Mouse (Mus musculus) intestine, embryonic 14.5 days (tissue): Measurements from ENCODE around the gene Msto1. TPM values are rescaled to one million over a fixed set of nuclear protein-coding genes. Genes with fewer than 3 reads are reported as not detected.
"Not testable (repeated sequence)": the region's sequence is repeated elsewhere in the genome, so short reads cannot be mapped to it uniquely, and the experiment has no call there.

Source experiments
- ATAC-seq: fragments of 200-750 bp; cut with Nextera tagmentation; replicated peaks from 2 replicates; pipeline ENCODE4 v1.8.0; 2017; ENCODE audit warnings: low read depth, moderate number of reproducible peaks, moderate TSS enrichment, moderate library complexity; ENCODE audit not compliant: low FRiP score, low TSS enrichment
- DNase-seq: peaks from one replicate; pipeline ENCODE4 v3.0.0-alpha.2; 2018; ENCODE audit warnings: low spot score
- H3K27ac ChIP-seq: fragments of 300-500 bp; sonication (generic); 2 replicates; pipeline ENCODE4 v1.5.1; 2014; ENCODE audit warnings: low read depth, mild to moderate bottlenecking, control low read depth
- H3K27me3 ChIP-seq: fragments of 300-500 bp; sonication (generic); replicated peaks from 2 replicates; pipeline ENCODE4 v1.6.1; 2014; ENCODE audit warnings: low read length, control low read depth; ENCODE audit not compliant: control insufficient read depth, insufficient read depth
- H3K36me3 ChIP-seq: fragments of 300-500 bp; sonication (generic); 2 replicates; pipeline ENCODE4 v1.6.1; 2014; ENCODE audit warnings: low read length, control low read depth; ENCODE audit not compliant: control insufficient read depth, insufficient read depth
- H3K4me1 ChIP-seq: fragments of 300-500 bp; sonication (generic); replicated peaks from 2 replicates; pipeline ENCODE4 v1.6.1; 2014; ENCODE audit warnings: low read length, control low read depth, mixed read lengths; ENCODE audit not compliant: control insufficient read depth, insufficient read depth
- H3K4me2 ChIP-seq: fragments of 300-500 bp; sonication (generic); 2 replicates; pipeline ENCODE4 v1.6.1; 2014; ENCODE audit warnings: low read length
- H3K4me3 ChIP-seq: fragments of 300-500 bp; sonication (generic); 2 replicates; pipeline ENCODE4 v1.5.1; 2014; ENCODE audit warnings: low read depth, low read length, control low read depth, mixed read lengths
- H3K9ac ChIP-seq: fragments of 300-500 bp; sonication (generic); 2 replicates; pipeline ENCODE4 v1.6.1; 2014; ENCODE audit warnings: mild to moderate bottlenecking, low read length
- H3K9me3 ChIP-seq: fragments of 300-500 bp; sonication (generic); 2 replicates; pipeline ENCODE4 v1.6.1; 2016; ENCODE audit warnings: low read length, control low read depth; ENCODE audit not compliant: control insufficient read depth
- WGBS: fragments of 180-500 bp; shearing (Covaris S2); extraction: QIAGEN DNeasy Blood & Tissue Kit; methylation state at CpG from one replicate; pipeline ENCODE4 v1.1.7; 2014; 5-methylcytosine and 5-hydroxymethylcytosine counted together
- polyA plus RNA-seq: library from polyadenylated mRNA; unstranded; fragments of >200 nt; fragmentation: Nextera tagmentation; extraction: Ambion mirVana; gene quantifications from 2 replicates; pipeline ENCODE4 v1.2.1, GENCODE M21; 2014

Msto1 gene
- polyA plus RNA-seq, 1 experiment from 2014 or later, result 52.9 TPM

- WGBS, result 86% methylated on average over 7 of the region's 7 CpGs
- no peak overlapping the region for H3K27ac ChIP-seq
- H3K9me3 ChIP-seq, result no peaks in the 10 kb centered on the region
- no peak overlapping the region for H3K4me3 ChIP-seq
- H3K4me2 ChIP-seq, result peak overlapping the region; percentile 85
- no peaks in the 10 kb centered on the region for H3K27me3 ChIP-seq
- peaks cover 9% of the 10 kb centered on the region for H3K4me1 ChIP-seq
- H3K9ac ChIP-seq, result no peak overlapping the region
- peaks cover 50% of the 10 kb centered on the region for H3K36me3 ChIP-seq
- no peak for ATAC-seq
- DNase-seq, result no peak
Measured at GRCm38 (mm10) chr3:88912585-88912984, 1.2 kb downstream of the Msto1 start.

DNA sequence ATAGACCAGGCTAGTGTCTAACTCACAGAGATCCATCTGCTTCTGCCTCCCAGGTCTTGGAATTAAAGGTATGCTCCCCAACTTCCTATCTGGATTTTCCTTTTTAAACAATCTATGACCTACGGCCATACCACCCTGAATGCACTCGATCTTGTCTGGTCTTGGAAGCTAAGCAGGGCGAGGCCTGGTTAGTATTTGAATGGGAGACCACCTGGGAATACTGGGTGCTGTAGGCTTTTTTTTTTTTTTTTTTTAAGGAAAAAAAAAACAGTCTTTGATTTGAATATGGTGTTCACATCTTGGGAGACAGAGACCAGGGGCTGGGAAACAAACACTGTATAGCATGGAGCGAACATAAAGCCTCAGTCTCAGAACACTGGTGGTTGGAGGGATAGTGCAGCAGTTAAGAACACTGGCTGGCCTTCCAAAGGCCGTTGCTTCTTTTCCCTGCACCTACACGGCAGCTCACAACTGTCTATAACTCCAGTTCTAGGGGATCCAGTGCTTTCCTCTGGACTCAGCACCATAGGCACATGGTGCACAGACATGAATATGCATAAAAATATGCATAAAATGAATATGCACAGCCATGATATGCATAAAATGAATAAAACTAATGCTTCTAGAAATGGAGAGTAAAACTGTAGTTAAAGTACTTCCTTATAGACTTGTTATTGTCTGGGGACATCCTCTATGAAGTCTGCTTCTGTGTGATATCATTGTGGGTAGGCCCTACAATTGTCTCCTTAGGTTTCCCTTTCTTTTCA is 7.2 kb downstream of the Msto1 start:
- Histone ChIP-seq H3K27me3 (no peaks in the 10 kb centered on the region), H3K4me3 (no peak overlapping the region), H3K4me1 (no peaks in the 10 kb centered on the region), H3K4me2 (no peak overlapping the region), H3K36me3 (peaks cover 100% of the 10 kb centered on the region), H3K9me3 (no peaks in the 10 kb centered on the region), H3K9ac (no peak overlapping the region), H3K27ac (no peak overlapping the region)
- 67% methylated on average over 6 of the region's 6 CpGs for WGBS
- DNase-seq (no peak), ATAC-seq (no peak)

DNA sequence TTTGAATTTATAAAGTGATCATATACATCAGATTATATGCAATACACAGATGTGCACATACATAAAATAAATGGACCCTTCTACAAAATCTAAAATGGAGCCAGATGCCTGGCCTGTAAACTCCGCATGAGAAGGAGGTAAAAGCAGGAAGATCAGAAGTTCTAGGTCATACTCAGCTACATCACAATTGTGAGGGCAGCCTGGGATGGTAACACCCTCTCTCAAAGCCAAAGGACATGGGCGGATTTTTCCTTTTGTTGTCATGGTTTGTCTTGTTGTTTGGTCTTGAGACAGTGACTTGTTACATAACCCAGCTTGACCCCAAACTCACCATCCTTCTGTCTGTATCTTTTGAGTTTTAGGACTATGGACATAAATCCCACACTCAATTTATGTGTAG is 8.1 kb downstream of the Msto1 start:
- Histone ChIP-seq H3K9ac (no peak overlapping the region), H3K27me3 (no peaks in the 10 kb centered on the region), H3K27ac (no peak overlapping the region), H3K4me1 (no peaks in the 10 kb centered on the region), H3K9me3 (no peaks in the 10 kb centered on the region), H3K4me2 (no peak overlapping the region), H3K4me3 (no peak overlapping the region), H3K36me3 (peaks cover 100% of the 10 kb centered on the region)
- DNase-seq (no peak), ATAC-seq (no peak)
- 89% methylated on average over 2 of the region's 2 CpGs for WGBS

- no peak overlapping the region for H3K27ac ChIP-seq
- H3K9me3 ChIP-seq, result no peaks in the 10 kb centered on the region
- H3K4me2 ChIP-seq, result no peak overlapping the region
- peaks cover 100% of the 10 kb centered on the region for H3K36me3 ChIP-seq
- no peaks in the 10 kb centered on the region for H3K27me3 ChIP-seq
- DNase-seq (no peak), ATAC-seq (no peak)
- 85% methylated on average over 6 of the region's 6 CpGs for WGBS
- no peak overlapping the region for H3K4me3 ChIP-seq
- no peak overlapping the region for H3K9ac ChIP-seq
- H3K4me1 ChIP-seq, result no peaks in the 10 kb centered on the region
Measured at GRCm38 (mm10) chr3:88905209-88905608, 8.6 kb downstream of the Msto1 start.

GRCm38 (mm10) chr3:88904803-88905202 is 9.0 kb downstream of the Msto1 start:
- no peak overlapping the region for H3K4me3 ChIP-seq
- no peak overlapping the region for H3K27ac ChIP-seq
- H3K4me1 ChIP-seq, result no peaks in the 10 kb centered on the region
- ATAC-seq (no peak), DNase-seq (no peak)
- no peaks in the 10 kb centered on the region for H3K27me3 ChIP-seq
- peaks cover 97% of the 10 kb centered on the region for H3K36me3 ChIP-seq
- no peak overlapping the region for H3K9ac ChIP-seq
- no peak overlapping the region for H3K4me2 ChIP-seq
- 83% methylated on average over 3 of the region's 3 CpGs for WGBS
- no peaks in the 10 kb centered on the region for H3K9me3 ChIP-seq

- H3K4me2 ChIP-seq, result not testable (repeated sequence)
- WGBS, result 95% methylated on average over 7 of the region's 7 CpGs
Measured at GRCm38 (mm10) chr3:88893011-88893410, 20.8 kb downstream of the Msto1 start.

DNA sequence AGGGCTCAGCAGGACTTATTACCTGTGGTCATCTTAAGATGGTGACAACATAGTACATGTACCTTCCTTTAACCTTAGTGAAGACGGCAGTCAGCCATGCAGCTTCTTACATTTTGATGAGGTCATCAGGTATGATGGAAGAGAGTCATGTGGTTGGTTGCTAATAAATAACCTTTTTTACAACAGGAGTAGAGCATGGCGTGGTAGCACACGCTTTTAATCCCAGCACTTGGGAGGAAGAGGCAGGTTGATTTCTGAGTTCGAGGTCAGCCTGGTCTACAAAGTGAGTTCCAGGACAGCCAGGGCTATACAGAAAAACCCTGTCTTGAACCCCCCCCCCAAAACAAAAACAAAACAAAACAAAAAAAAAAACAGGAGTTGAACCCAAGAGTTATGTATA is 31.3 kb downstream of the Msto1 start:
- not testable (repeated sequence) for H3K27me3 ChIP-seq, DNase-seq, H3K4me2 ChIP-seq, H3K9me3 ChIP-seq, ATAC-seq, H3K36me3 ChIP-seq, H3K27ac ChIP-seq, H3K4me1 ChIP-seq, H3K4me3 ChIP-seq, H3K9ac ChIP-seq
- WGBS, result 92% methylated on average over 4 of the region's 4 CpGs

More at GRCm38 (mm10) chr3:88893011-88893410, 20.8 kb downstream of the Msto1 start:
- H3K9ac ChIP-seq, H3K27ac ChIP-seq, H3K4me1 ChIP-seq, H3K4me3 ChIP-seq, H3K27me3 ChIP-seq, H3K9me3 ChIP-seq, DNase-seq, ATAC-seq: not testable (repeated sequence)
- H3K36me3 ChIP-seq, result peaks cover 17% of the 10 kb centered on the region

- not testable (repeated sequence) for H3K27me3 ChIP-seq
- no CpG with 5 or more reads among the region's 4 CpGs for WGBS
Measured at GRCm38 (mm10) chr3:88868449-88868848, 45.4 kb downstream of the Msto1 start.

GRCm38 (mm10) chr3:88867177-88867576 is 46.6 kb downstream of the Msto1 start:
- H3K4me2 ChIP-seq, H3K9ac ChIP-seq, H3K9me3 ChIP-seq, DNase-seq, ATAC-seq, H3K4me3 ChIP-seq, H3K4me1 ChIP-seq, H3K27ac ChIP-seq, H3K27me3 ChIP-seq: not testable (repeated sequence)
- H3K36me3 ChIP-seq, result peaks cover 43% of the 10 kb centered on the region
- no CpG with 5 or more reads among the region's 8 CpGs for WGBS

More at GRCm38 (mm10) chr3:88868449-88868848, 45.4 kb downstream of the Msto1 start:
- not testable (repeated sequence) for H3K9me3 ChIP-seq, H3K4me3 ChIP-seq, H3K27ac ChIP-seq, H3K4me1 ChIP-seq, H3K4me2 ChIP-seq, DNase-seq, H3K9ac ChIP-seq
- peaks cover 30% of the 10 kb centered on the region for H3K36me3 ChIP-seq
- peak; percentile 27; the same call in 1 of the 2 replicates for ATAC-seq
